Mouse (Mus musculus): ENCODE measurements around the gene Hbs1l.

Gene Hbs1l

DNA sequence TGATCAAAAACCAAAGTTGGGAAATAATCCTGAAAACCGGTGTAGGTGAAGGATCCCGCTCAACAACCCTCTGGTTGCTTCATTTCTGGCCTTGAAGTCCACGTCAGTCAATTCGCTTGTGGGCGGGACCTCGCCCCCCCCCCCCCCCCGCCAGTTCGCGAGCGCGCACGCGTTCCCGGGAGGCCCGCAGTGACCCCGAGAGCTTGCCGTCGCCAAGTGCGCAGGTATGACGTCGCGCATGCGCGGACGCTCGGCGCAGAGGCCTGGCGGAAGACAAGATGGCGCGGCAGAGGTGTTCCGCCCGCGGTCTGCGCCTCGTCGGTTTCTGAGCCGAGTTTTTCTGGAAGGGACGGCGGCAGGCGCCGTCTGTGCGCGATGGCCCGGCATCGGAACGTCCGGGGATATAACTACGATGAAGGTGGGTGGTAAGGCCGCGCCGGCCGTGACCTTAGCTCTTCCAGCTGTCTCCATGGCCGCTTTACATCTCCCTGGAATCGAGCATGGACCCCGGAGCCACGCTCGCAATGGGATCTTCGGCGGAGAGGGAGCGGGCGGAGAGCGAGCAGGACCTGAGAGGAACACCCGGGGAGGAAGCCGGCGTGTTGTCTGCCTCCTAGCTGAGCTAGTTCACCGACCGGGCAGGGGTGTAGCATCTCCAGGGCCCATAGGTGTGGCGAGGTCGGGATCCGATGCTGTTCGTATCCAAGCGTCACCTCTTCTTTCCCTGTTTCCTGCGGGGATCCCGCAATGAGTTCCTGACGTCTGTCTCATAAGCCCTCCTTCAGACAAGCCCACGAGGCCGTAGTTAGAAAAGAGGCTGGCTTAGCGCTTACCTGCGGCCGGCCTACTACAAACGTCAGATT, at the start of gene Hbs1l:
Hbs1l (plus strand) TSS at position 221 of the 863 bp plus-strand sequence.
- peak within 1 kb of the TSS; percentile 98 for H3K4me3 ChIP-seq (replicated peaks; ENCODE audit: low read length)
- peaks cover 36% of the 10 kb centered on the region for H3K4me1 ChIP-seq (replicated peaks; ENCODE audit: low read depth, low read length)
- peaks cover 29% of the 10 kb centered on the region for H3K36me3 ChIP-seq (ENCODE audit: insufficient read depth, low read length)
- no peaks in the 10 kb centered on the region for H3K9me3 ChIP-seq (ENCODE audit: low read length)
- TF ChIP-seq NANOG (IDR thresholded peaks at IDR 0.05; ENCODE audit: borderline replicate concordance, low read length) (no peak), CTCF (conservative IDR thresholded peaks at IDR 0.05; ENCODE audit: low read length) (no peak), POU5F1 (IDR thresholded peaks at IDR 0.05; ENCODE audit: borderline replicate concordance, low read length) (no peak)
- H3K27me3 ChIP-seq (ENCODE audit: insufficient read depth, low read length): no peaks in the 10 kb centered on the region

DNA sequence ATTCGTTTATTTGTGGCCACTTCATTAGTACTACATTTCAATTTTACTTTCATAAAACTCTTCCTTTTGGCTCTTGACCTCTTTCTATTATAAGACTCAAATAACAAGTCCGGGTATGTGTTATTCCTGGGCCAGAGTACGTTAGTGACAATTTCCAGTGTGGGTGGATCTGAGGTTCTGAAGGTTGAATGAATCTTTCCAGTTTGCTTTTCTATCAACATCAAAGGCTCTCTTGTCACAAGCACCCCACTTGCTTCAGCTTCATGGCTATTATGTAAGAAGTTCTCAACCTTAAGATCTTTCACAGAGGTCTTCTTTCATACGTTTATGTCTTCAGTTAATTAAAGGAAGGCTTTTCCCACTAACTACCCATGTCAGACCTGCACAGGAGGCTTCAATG, 47.2 kb upstream of the Hbs1l start:
- H3K4me3 ChIP-seq (replicated peaks; ENCODE audit: low read length): no peak overlapping the region
- no peaks in the 10 kb centered on the region for H3K9me3 ChIP-seq (ENCODE audit: low read length)
- no peaks in the 10 kb centered on the region for H3K36me3 ChIP-seq (ENCODE audit: insufficient read depth, low read length)
- 0 out of 2 replicates have a peak, but pooled peaks cover 4% of the 10 kb centered on the region for H3K4me1 ChIP-seq (replicated peaks; ENCODE audit: low read depth, low read length)
- H3K27me3 ChIP-seq (ENCODE audit: insufficient read depth, low read length): no peaks in the 10 kb centered on the region
- TF ChIP-seq NANOG (IDR thresholded peaks at IDR 0.05; ENCODE audit: borderline replicate concordance, low read length): no peak
- no peak for TF ChIP-seq POU5F1 (IDR thresholded peaks at IDR 0.05; ENCODE audit: borderline replicate concordance, low read length)
- TF ChIP-seq CTCF (conservative IDR thresholded peaks at IDR 0.05; ENCODE audit: low read length): no peak

DNA sequence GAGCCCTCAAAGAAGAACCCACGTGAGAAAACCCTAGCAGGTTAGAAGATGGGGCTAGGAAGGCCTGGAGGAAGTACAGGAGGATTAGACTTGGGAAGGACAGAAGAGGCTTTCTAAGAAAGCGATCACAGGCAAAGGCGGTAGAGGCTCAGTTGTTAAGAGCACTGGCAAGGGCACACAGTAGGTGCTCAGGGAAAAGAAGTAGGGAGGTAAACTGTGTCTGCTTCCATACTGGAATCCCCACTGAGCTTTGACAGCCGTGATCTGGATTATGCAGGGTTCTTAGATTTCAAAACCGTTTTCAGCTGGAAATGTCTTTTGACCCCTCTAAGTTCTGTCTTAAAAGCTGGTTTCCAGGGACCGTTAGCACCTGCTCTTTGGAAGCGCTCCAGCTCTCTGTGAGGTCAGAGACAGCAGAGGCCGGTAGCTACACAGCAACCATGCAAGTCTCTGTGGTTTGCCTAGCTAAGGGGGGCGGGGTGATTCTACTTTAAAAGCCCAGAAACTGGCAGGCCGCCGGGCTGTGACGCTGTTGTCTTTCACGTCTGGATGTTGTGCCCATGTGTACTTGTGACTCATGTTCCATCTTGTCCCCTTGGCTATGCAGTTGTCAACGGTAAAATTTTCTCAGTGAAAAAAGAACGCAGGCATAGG, 43.8 kb upstream of the Hbs1l start:
- TF ChIP-seq NANOG (IDR thresholded peaks at IDR 0.05; ENCODE audit: borderline replicate concordance, low read length) (no peak), CTCF (conservative IDR thresholded peaks at IDR 0.05; ENCODE audit: low read length) (no peak), POU5F1 (IDR thresholded peaks at IDR 0.05; ENCODE audit: borderline replicate concordance, low read length) (no peak)
- Histone ChIP-seq H3K9me3 (ENCODE audit: low read length) (no peaks in the 10 kb centered on the region), H3K36me3 (ENCODE audit: insufficient read depth, low read length) (no peaks in the 10 kb centered on the region), H3K4me3 (replicated peaks; ENCODE audit: low read length) (no peak overlapping the region), H3K27me3 (ENCODE audit: insufficient read depth, low read length) (no peaks in the 10 kb centered on the region), H3K4me1 (replicated peaks; ENCODE audit: low read depth, low read length) (0 out of 2 replicates have a peak, but pooled peaks cover 4% of the 10 kb centered on the region)

DNA sequence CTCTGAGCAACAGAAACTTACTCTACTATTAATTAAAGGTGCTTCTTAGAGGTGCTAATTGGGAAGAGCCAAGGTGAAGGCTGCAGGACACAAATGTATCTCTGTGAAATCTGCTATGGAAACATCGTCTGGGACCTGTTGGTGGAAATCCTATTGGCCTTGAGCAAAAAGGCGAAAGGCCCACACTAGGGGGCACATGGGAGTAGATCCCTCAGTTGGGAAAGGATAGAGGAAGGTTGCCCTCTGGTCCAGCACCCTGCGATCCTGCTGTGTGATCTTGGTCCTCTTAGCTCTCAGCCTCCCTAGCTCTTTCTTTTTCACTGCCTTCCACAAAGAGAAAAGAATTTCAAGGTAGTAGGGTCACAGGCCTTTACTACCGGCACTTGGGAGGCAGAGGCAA, 43.0 kb upstream of the Hbs1l start:
- TF ChIP-seq POU5F1 (IDR thresholded peaks at IDR 0.05; ENCODE audit: borderline replicate concordance, low read length) (no peak), CTCF (conservative IDR thresholded peaks at IDR 0.05; ENCODE audit: low read length) (no peak), NANOG (IDR thresholded peaks at IDR 0.05; ENCODE audit: borderline replicate concordance, low read length) (no peak)
- no peaks in the 10 kb centered on the region for H3K36me3 ChIP-seq (ENCODE audit: insufficient read depth, low read length)
- H3K4me3 ChIP-seq (replicated peaks; ENCODE audit: low read length): no peak overlapping the region
- 0 out of 2 replicates have a peak, but pooled peaks cover 4% of the 10 kb centered on the region for H3K4me1 ChIP-seq (replicated peaks; ENCODE audit: low read depth, low read length)
- H3K27me3 ChIP-seq (ENCODE audit: insufficient read depth, low read length): no peaks in the 10 kb centered on the region
- H3K9me3 ChIP-seq (ENCODE audit: low read length): no peaks in the 10 kb centered on the region

DNA sequence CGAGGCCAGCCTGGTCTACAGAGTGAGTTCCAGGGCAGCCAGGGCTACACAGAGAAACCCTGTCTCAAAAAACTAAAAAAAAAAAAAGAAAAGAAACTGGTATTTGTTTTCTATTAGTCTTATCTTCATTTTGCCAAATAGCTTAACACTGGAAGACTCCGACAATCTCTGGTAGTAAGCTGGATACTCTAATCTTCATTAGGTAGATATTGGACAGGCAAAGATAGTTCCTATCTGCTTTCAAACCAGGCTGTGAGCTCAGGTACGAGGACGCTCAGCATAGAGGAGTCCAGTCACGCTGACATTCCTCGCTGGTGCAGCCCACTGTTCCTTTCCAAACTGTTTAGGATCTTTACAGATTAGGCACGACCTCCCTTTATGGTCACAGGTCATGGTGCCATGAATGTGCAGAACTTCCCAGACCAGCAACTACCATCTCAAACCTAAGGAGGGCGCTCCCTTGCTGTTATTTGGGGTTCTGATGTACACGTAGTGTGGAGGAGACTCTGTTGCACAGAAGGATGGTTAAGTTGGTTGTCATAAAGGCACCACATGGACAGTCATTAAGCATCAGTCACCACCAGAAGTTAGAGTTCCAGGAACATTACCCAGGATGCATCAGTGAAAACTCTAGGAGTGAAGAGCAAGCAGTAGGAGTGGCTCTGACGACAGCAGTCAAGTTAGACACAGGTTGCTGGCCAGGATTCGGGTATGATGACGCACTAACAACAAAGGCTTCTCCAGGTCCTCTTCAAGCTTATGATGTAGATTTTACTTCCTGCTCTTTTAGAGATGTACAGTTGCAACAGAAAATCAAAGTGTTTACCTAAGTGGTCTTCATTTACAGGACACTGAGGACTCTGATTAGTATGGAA, 41.3 kb upstream of the Hbs1l start:
- 0 out of 2 replicates have a peak, but pooled peaks cover 4% of the 10 kb centered on the region for H3K4me1 ChIP-seq (replicated peaks; ENCODE audit: low read depth, low read length)
- no peaks in the 10 kb centered on the region for H3K27me3 ChIP-seq (ENCODE audit: insufficient read depth, low read length)
- no peak for TF ChIP-seq POU5F1 (IDR thresholded peaks at IDR 0.05; ENCODE audit: borderline replicate concordance, low read length)
- TF ChIP-seq CTCF (conservative IDR thresholded peaks at IDR 0.05; ENCODE audit: low read length): no peak; the same call in 1 of the 2 replicates
- H3K9me3 ChIP-seq (ENCODE audit: low read length): no peaks in the 10 kb centered on the region
- no peak overlapping the region for H3K4me3 ChIP-seq (replicated peaks; ENCODE audit: low read length)
- H3K36me3 ChIP-seq (ENCODE audit: insufficient read depth, low read length): no peaks in the 10 kb centered on the region

DNA sequence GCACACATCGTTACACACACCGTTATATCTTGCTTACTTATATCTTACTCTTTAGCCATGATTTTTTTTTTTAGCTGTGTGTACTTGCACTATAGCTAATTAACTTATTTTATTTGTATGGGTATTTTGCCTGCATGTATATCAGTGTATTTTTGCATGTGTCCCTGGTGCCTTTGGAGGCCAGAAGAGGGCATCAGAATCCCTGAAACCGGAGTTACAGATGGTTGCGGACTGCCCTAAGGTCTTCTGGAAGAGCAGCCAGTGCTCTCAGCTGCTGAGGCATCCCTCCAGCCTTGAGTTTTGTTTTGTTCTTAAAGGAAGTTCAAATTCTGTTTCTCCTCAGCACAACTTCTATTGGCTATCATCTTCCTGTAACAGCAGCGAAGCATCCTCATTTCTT, 38.5 kb upstream of the Hbs1l start:
- H3K27me3 ChIP-seq (ENCODE audit: insufficient read depth, low read length): no peaks in the 10 kb centered on the region
- no peaks in the 10 kb centered on the region for H3K36me3 ChIP-seq (ENCODE audit: insufficient read depth, low read length)
- no peaks in the 10 kb centered on the region for H3K9me3 ChIP-seq (ENCODE audit: low read length)
- TF ChIP-seq CTCF (conservative IDR thresholded peaks at IDR 0.05; ENCODE audit: low read length) (no peak), NANOG (IDR thresholded peaks at IDR 0.05; ENCODE audit: borderline replicate concordance, low read length) (no peak), POU5F1 (IDR thresholded peaks at IDR 0.05; ENCODE audit: borderline replicate concordance, low read length) (no peak)
- no peaks in the 10 kb centered on the region for H3K4me1 ChIP-seq (replicated peaks; ENCODE audit: low read depth, low read length)
- no peak overlapping the region for H3K4me3 ChIP-seq (replicated peaks; ENCODE audit: low read length)

DNA sequence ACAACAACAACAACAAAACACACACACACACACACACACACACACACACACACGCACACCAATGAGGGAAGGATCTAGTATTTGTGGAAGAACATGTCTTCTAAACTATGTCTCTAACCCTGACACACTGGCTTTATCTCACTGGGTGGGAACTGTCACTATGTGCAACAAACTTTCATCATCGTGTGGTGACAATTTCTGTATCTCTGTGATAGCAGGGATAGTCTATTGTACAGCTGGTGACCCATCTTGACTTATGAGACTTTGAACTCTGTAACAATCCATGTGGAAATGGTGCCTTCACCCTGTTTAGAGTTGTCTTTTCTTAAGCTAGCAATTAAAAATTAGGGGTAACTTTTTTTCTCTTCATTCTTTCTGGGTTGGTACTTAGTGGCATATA, 36.1 kb upstream of the Hbs1l start:
- no peak for TF ChIP-seq NANOG (IDR thresholded peaks at IDR 0.05; ENCODE audit: borderline replicate concordance, low read length)
- no peak for TF ChIP-seq POU5F1 (IDR thresholded peaks at IDR 0.05; ENCODE audit: borderline replicate concordance, low read length)
- TF ChIP-seq CTCF (conservative IDR thresholded peaks at IDR 0.05; ENCODE audit: low read length): no peak
- no peaks in the 10 kb centered on the region for H3K9me3 ChIP-seq (ENCODE audit: low read length)
- no peak overlapping the region for H3K4me3 ChIP-seq (replicated peaks; ENCODE audit: low read length)
- no peaks in the 10 kb centered on the region for H3K27me3 ChIP-seq (ENCODE audit: insufficient read depth, low read length)
- no peaks in the 10 kb centered on the region for H3K36me3 ChIP-seq (ENCODE audit: insufficient read depth, low read length)
- no peaks in the 10 kb centered on the region for H3K4me1 ChIP-seq (replicated peaks; ENCODE audit: low read depth, low read length)

DNA sequence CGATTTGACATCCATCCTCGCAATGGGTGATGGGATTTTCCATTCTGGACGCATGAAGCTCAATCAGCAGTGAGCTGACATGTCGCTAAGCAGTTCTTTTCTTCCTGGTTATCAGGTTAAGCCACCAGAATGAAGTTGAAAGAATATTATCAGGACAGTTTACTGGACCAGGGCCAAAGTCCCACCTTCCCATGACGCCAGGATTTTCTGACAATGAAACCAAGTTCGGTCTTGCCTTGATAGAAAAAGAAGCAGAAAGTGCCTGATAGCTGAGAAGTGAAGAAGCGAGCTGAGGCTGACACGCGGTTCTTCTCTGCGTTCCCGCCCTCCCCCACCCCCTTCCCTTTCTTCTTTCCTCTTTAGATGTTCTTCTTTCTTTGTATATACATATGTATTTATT, 30.6 kb upstream of the Hbs1l start:
- TF ChIP-seq CTCF (conservative IDR thresholded peaks at IDR 0.05; ENCODE audit: low read length): no peak
- no peak for TF ChIP-seq POU5F1 (IDR thresholded peaks at IDR 0.05; ENCODE audit: borderline replicate concordance, low read length)
- TF ChIP-seq NANOG (IDR thresholded peaks at IDR 0.05; ENCODE audit: borderline replicate concordance, low read length): no peak

More for the DNA sequence above, 30.6 kb upstream of the Hbs1l start:
- no peaks in the 10 kb centered on the region for H3K4me1 ChIP-seq (replicated peaks; ENCODE audit: low read depth, low read length)
- H3K36me3 ChIP-seq (ENCODE audit: insufficient read depth, low read length): no peaks in the 10 kb centered on the region
- no peaks in the 10 kb centered on the region for H3K9me3 ChIP-seq (ENCODE audit: low read length)
- H3K27me3 ChIP-seq (ENCODE audit: insufficient read depth, low read length): no peaks in the 10 kb centered on the region
- H3K4me3 ChIP-seq (replicated peaks; ENCODE audit: low read length): no peak overlapping the region

Data from E14TG2a.4 (cell line).